Mouse (Mus musculus): ENCODE data around the gene Gp9. TPM values are rescaled to one million over a fixed set of nuclear protein-coding genes. Genes with fewer than 3 reads are reported as not detected.

Gene Gp9
- polyA plus RNA-seq, 1 experiment from 2014 or later: 0.41 TPM

GRCm38 (mm10) chr6:87746059-87746458 lies 31.8 kb upstream of the Gp9 start:
- Histone ChIP-seq H3K27me3 (replicated peaks; ENCODE audit: control insufficient read depth, insufficient read depth, low read length) (no peaks in the 10 kb centered on the region), H3K4me2 (ENCODE audit: low read length) (no peak overlapping the region), H3K36me3 (ENCODE audit: control insufficient read depth, insufficient read depth, low read length) (no peaks in the 10 kb centered on the region), H3K9me3 (ENCODE audit: control insufficient read depth, low read length) (no peaks in the 10 kb centered on the region), H3K4me3 (ENCODE audit: low read length) (no peak overlapping the region), H3K4me1 (ENCODE audit: control insufficient read depth, insufficient read depth, low read depth, low read length) (no peaks in the 10 kb centered on the region), H3K27ac (ENCODE audit: low read depth, low read length) (no peak overlapping the region), H3K9ac (ENCODE audit: low read depth, low read length) (no peak overlapping the region)
- WGBS: 68% methylated on average over 3 of the region's 3 CpGs
- no peak for ATAC-seq

GRCm38 (mm10) chr6:87746849-87747248 lies 31.0 kb upstream of the Gp9 start:
- Histone ChIP-seq H3K9me3 (ENCODE audit: control insufficient read depth, low read length) (no peaks in the 10 kb centered on the region), H3K4me2 (ENCODE audit: low read length) (no peak overlapping the region), H3K27ac (ENCODE audit: low read depth, low read length) (no peak overlapping the region), H3K4me3 (ENCODE audit: low read length) (no peak overlapping the region), H3K4me1 (ENCODE audit: control insufficient read depth, insufficient read depth, low read depth, low read length) (no peaks in the 10 kb centered on the region), H3K36me3 (ENCODE audit: control insufficient read depth, insufficient read depth, low read length) (no peaks in the 10 kb centered on the region), H3K27me3 (replicated peaks; ENCODE audit: control insufficient read depth, insufficient read depth, low read length) (no peaks in the 10 kb centered on the region), H3K9ac (ENCODE audit: low read depth, low read length) (no peak overlapping the region)
- ATAC-seq: no peak
- 75% methylated on average over 2 of the region's 2 CpGs for WGBS

- no peaks in the 10 kb centered on the region for H3K27me3 ChIP-seq (replicated peaks; ENCODE audit: control insufficient read depth, insufficient read depth, low read length)
- WGBS: 97% methylated on average over 2 of the region's 2 CpGs
Observed at GRCm38 (mm10) chr6:87748078-87748477, 29.8 kb upstream of the Gp9 start.

GRCm38 (mm10) chr6:87748531-87748930 lies 29.3 kb upstream of the Gp9 start:
- Histone ChIP-seq H3K4me1 (ENCODE audit: control insufficient read depth, insufficient read depth, low read depth, low read length) (no peaks in the 10 kb centered on the region), H3K4me2 (ENCODE audit: low read length) (no peak overlapping the region), H3K36me3 (ENCODE audit: control insufficient read depth, insufficient read depth, low read length) (no peaks in the 10 kb centered on the region), H3K27me3 (replicated peaks; ENCODE audit: control insufficient read depth, insufficient read depth, low read length) (no peaks in the 10 kb centered on the region), H3K9ac (ENCODE audit: low read depth, low read length) (no peak overlapping the region), H3K4me3 (ENCODE audit: low read length) (no peak overlapping the region), H3K27ac (ENCODE audit: low read depth, low read length) (no peak overlapping the region), H3K9me3 (ENCODE audit: control insufficient read depth, low read length) (no peaks in the 10 kb centered on the region)
- 95% methylated on average over 6 of the region's 6 CpGs for WGBS
- ATAC-seq: no peak

More at GRCm38 (mm10) chr6:87748078-87748477, 29.8 kb upstream of the Gp9 start:
- H3K9ac ChIP-seq (ENCODE audit: low read depth, low read length): no peak overlapping the region
- H3K4me2 ChIP-seq (ENCODE audit: low read length): no peak overlapping the region
- no peaks in the 10 kb centered on the region for H3K4me1 ChIP-seq (ENCODE audit: control insufficient read depth, insufficient read depth, low read depth, low read length)
- H3K9me3 ChIP-seq (ENCODE audit: control insufficient read depth, low read length): no peaks in the 10 kb centered on the region
- H3K36me3 ChIP-seq (ENCODE audit: control insufficient read depth, insufficient read depth, low read length): no peaks in the 10 kb centered on the region
- H3K4me3 ChIP-seq (ENCODE audit: low read length): no peak overlapping the region
- no peak for ATAC-seq
- H3K27ac ChIP-seq (ENCODE audit: low read depth, low read length): no peak overlapping the region

- Histone ChIP-seq H3K27me3 (replicated peaks; ENCODE audit: control insufficient read depth, insufficient read depth, low read length) (no peaks in the 10 kb centered on the region), H3K9ac (ENCODE audit: low read depth, low read length) (no peak overlapping the region), H3K9me3 (ENCODE audit: control insufficient read depth, low read length) (no peaks in the 10 kb centered on the region), H3K4me2 (ENCODE audit: low read length) (no peak overlapping the region), H3K27ac (ENCODE audit: low read depth, low read length) (no peak overlapping the region), H3K4me1 (ENCODE audit: control insufficient read depth, insufficient read depth, low read depth, low read length) (no peaks in the 10 kb centered on the region), H3K36me3 (ENCODE audit: control insufficient read depth, insufficient read depth, low read length) (no peaks in the 10 kb centered on the region), H3K4me3 (ENCODE audit: low read length) (no peak overlapping the region)
- WGBS: 88% methylated on average over 8 of the region's 8 CpGs
- no peak for ATAC-seq
Observed at GRCm38 (mm10) chr6:87750184-87750910, 27.5 kb upstream of the Gp9 start.

- WGBS: 89% methylated on average over 6 of the region's 6 CpGs
- ATAC-seq: no peak
- no peaks in the 10 kb centered on the region for H3K27me3 ChIP-seq (replicated peaks; ENCODE audit: control insufficient read depth, insufficient read depth, low read length)
- H3K4me1 ChIP-seq (ENCODE audit: control insufficient read depth, insufficient read depth, low read depth, low read length): no peaks in the 10 kb centered on the region
- H3K9ac ChIP-seq (ENCODE audit: low read depth, low read length): no peak overlapping the region
- H3K4me3 ChIP-seq (ENCODE audit: low read length): no peak overlapping the region
- no peak overlapping the region for H3K4me2 ChIP-seq (ENCODE audit: low read length)
- no peak overlapping the region for H3K27ac ChIP-seq (ENCODE audit: low read depth, low read length)
- no peaks in the 10 kb centered on the region for H3K36me3 ChIP-seq (ENCODE audit: control insufficient read depth, insufficient read depth, low read length)
- no peaks in the 10 kb centered on the region for H3K9me3 ChIP-seq (ENCODE audit: control insufficient read depth, low read length)
Observed at GRCm38 (mm10) chr6:87751574-87751973, 26.3 kb upstream of the Gp9 start.

GRCm38 (mm10) chr6:87755196-87755595 lies 22.7 kb upstream of the Gp9 start:
- ATAC-seq: no peak
- WGBS: 94% methylated on average over 4 of the region's 4 CpGs
- no peak overlapping the region for H3K27ac ChIP-seq (ENCODE audit: low read depth, low read length)

GRCm38 (mm10) chr6:87756896-87757295 lies 21.0 kb upstream of the Gp9 start:
- no peaks in the 10 kb centered on the region for H3K27me3 ChIP-seq (replicated peaks; ENCODE audit: control insufficient read depth, insufficient read depth, low read length)
- no peak overlapping the region for H3K4me2 ChIP-seq (ENCODE audit: low read length)
- H3K27ac ChIP-seq (ENCODE audit: low read depth, low read length): no peak overlapping the region
- H3K4me3 ChIP-seq (ENCODE audit: low read length): no peak overlapping the region
- H3K9ac ChIP-seq (ENCODE audit: low read depth, low read length): no peak overlapping the region
- no peaks in the 10 kb centered on the region for H3K9me3 ChIP-seq (ENCODE audit: control insufficient read depth, low read length)
- WGBS: 93% methylated on average over 8 of the region's 8 CpGs
- no peaks in the 10 kb centered on the region for H3K4me1 ChIP-seq (ENCODE audit: control insufficient read depth, insufficient read depth, low read depth, low read length)
- H3K36me3 ChIP-seq (ENCODE audit: control insufficient read depth, insufficient read depth, low read length): no peaks in the 10 kb centered on the region
- ATAC-seq: no peak

More at GRCm38 (mm10) chr6:87755196-87755595, 22.7 kb upstream of the Gp9 start:
- no peak overlapping the region for H3K9ac ChIP-seq (ENCODE audit: low read depth, low read length)
- no peak overlapping the region for H3K4me3 ChIP-seq (ENCODE audit: low read length)
- H3K27me3 ChIP-seq (replicated peaks; ENCODE audit: control insufficient read depth, insufficient read depth, low read length): no peaks in the 10 kb centered on the region
- no peaks in the 10 kb centered on the region for H3K36me3 ChIP-seq (ENCODE audit: control insufficient read depth, insufficient read depth, low read length)
- H3K4me2 ChIP-seq (ENCODE audit: low read length): no peak overlapping the region
- H3K9me3 ChIP-seq (ENCODE audit: control insufficient read depth, low read length): no peaks in the 10 kb centered on the region
- H3K4me1 ChIP-seq (ENCODE audit: control insufficient read depth, insufficient read depth, low read depth, low read length): no peaks in the 10 kb centered on the region

- H3K9ac ChIP-seq (ENCODE audit: low read depth, low read length): no peak overlapping the region
- H3K27ac ChIP-seq (ENCODE audit: low read depth, low read length): no peak overlapping the region
- no peak overlapping the region for H3K4me3 ChIP-seq (ENCODE audit: low read length)
- no peak for ATAC-seq
- H3K27me3 ChIP-seq (replicated peaks; ENCODE audit: control insufficient read depth, insufficient read depth, low read length): no peaks in the 10 kb centered on the region
- no peaks in the 10 kb centered on the region for H3K4me1 ChIP-seq (ENCODE audit: control insufficient read depth, insufficient read depth, low read depth, low read length)
- H3K9me3 ChIP-seq (ENCODE audit: control insufficient read depth, low read length): no peaks in the 10 kb centered on the region
- no peak overlapping the region for H3K4me2 ChIP-seq (ENCODE audit: low read length)
- 55% methylated on average over 3 of the region's 3 CpGs for WGBS
- H3K36me3 ChIP-seq (ENCODE audit: control insufficient read depth, insufficient read depth, low read length): no peaks in the 10 kb centered on the region
Observed at GRCm38 (mm10) chr6:87759404-87759803, 18.5 kb upstream of the Gp9 start.

Measured in hindbrain, embryonic 16.5 days (tissue).